12 mouse cellular contexts compared by ENCODE assay signal in genomic region chr5:135353564-135353963, GRCm38 (mm10). TPM values are rescaled to one million over a fixed set of nuclear protein-coding genes. Genes with fewer than 3 reads are reported as not detected.
DNase-seq lines count a peak whose midpoint lies in the region; ATAC-seq and TF ChIP-seq lines count a peak whose summit lies in the region.
"Had no signal": no experiment of that assay in that cellular context is flagged by ENCODE, and none has a peak within 500 bp of the region (broad histone marks: within the 10 kb centered on the region; RNA-seq: fewer than 3 reads in every experiment).

No protein-coding gene starts in this region.

- CTCF ChIA-PET in Patski (lab: Charles Lee): interaction anchor here (1.0 to 1.3 kb wide), 3 partner anchors 7 to 38 kb away, joined by 3 read pairs; no protein-coding TSS in a partner anchor

- no peak overlapping the region for H3K4me3 ChIP-seq in kidney, embryonic 16.5 days (ENCODE audit: low read length)
- H3K4me3 ChIP-seq in E14TG2a.4 (replicated peaks; ENCODE audit: low read length): peak overlapping the region; percentile 72
- H3K4me3 ChIP-seq: embryonic facial prominence, embryonic 15.5 days had no signal

- no peak overlapping the region for H3K9ac ChIP-seq in kidney, embryonic 16.5 days (replicated peaks; ENCODE audit: low read length)
- H3K9ac ChIP-seq: embryonic facial prominence, embryonic 15.5 days had no signal

- POLR2A ChIA-PET in Patski (lab: Charles Lee): no interaction called here

- H3K9me3 ChIP-seq in kidney, embryonic 16.5 days (ENCODE audit: low read length): 0 out of 2 replicates have a peak, but pooled peaks cover 10% of the 10 kb centered on the region
- peaks cover 22% of the 10 kb centered on the region for H3K9me3 ChIP-seq in E14TG2a.4 (ENCODE audit: low read length)
- H3K9me3 ChIP-seq: embryonic facial prominence, embryonic 15.5 days had no signal

- in situ Hi-C loops in Patski (cut with MboI; ENCODE audit: low pct_unique_long_range_greater_than_20kb): no loop called here

- no peak for DNase-seq in kidney, postnatal 10 days
- DNase-seq in Patski (ENCODE audit: low read depth, low spot score): no peak
- DNase-seq in spleen, postnatal 4 days (ENCODE audit: low spot score in 2 of 2): no peak
- DNase-seq in yolk sac, embryonic 10.5 days (ENCODE audit: low spot score): no peak
- DNase-seq: adrenal gland, adult 8-10 months; heart, postnatal 10 days; left cerebral cortex, postnatal 4 days had no signal

- TF ChIP-seq CTCF in E14TG2a.4 (conservative IDR thresholded peaks at IDR 0.05; ENCODE audit: low read length) (peak; percentile 98), Patski (IDR thresholded peaks at IDR 0.05) (peak; percentile 66)

- peak overlapping the region; percentile 22; the same call in 1 of the 2 replicates for H3K4me2 ChIP-seq in kidney, embryonic 16.5 days (replicated peaks; ENCODE audit: low read depth, low read length)
- H3K4me2 ChIP-seq: embryonic facial prominence, embryonic 15.5 days had no signal

- no peaks in the 10 kb centered on the region for H3K36me3 ChIP-seq in kidney, embryonic 16.5 days (ENCODE audit: insufficient read depth, low read length)
- H3K36me3 ChIP-seq in E14TG2a.4 (ENCODE audit: insufficient read depth, low read length): no peaks in the 10 kb centered on the region
- H3K36me3 ChIP-seq: embryonic facial prominence, embryonic 15.5 days had no signal

- no peak overlapping the region for H3K27ac ChIP-seq in kidney, embryonic 16.5 days (ENCODE audit: low read length)
- H3K27ac ChIP-seq: embryonic facial prominence, embryonic 15.5 days had no signal

- no peaks in the 10 kb centered on the region for H3K4me1 ChIP-seq in kidney, embryonic 16.5 days (ENCODE audit: insufficient read depth, low read length)
- H3K4me1 ChIP-seq in E14TG2a.4 (replicated peaks; ENCODE audit: low read depth, low read length): peaks cover 8% of the 10 kb centered on the region
- H3K4me1 ChIP-seq: embryonic facial prominence, embryonic 15.5 days had no signal

- no peak for ATAC-seq in kidney, embryonic 16.5 days (ENCODE audit: low FRiP score, low TSS enrichment)
- ATAC-seq in Patski: no peak
- ATAC-seq in granulocyte monocyte progenitor cell, adult 5-6 weeks (replicated peaks; ENCODE audit: poor library complexity, severe bottlenecking): peak; percentile 61; the same call in 1 of the 2 replicates
- ATAC-seq in megakaryocyte, adult 5-6 weeks (ENCODE audit: poor library complexity, severe bottlenecking): no peak

- 20% methylated on average over 20 of the region's 20 CpGs for WGBS in kidney, embryonic 16.5 days

- peaks cover 9% of the 10 kb centered on the region for H3K27me3 ChIP-seq in kidney, embryonic 16.5 days (ENCODE audit: insufficient read depth, low read length)
- peaks cover 47% of the 10 kb centered on the region for H3K27me3 ChIP-seq in E14TG2a.4 (ENCODE audit: insufficient read depth, low read length)
- peaks cover 39% of the 10 kb centered on the region for H3K27me3 ChIP-seq in Patski

RNA-seq across cellular contexts. Expression of gene Trim50, which starts 0.5 kb away (rescaled TPM):
- polyA plus RNA-seq in kidney, embryonic 16.5 days (2015; fragmentation: Nextera tagmentation; extraction: Ambion mirVana): not detected in 2 replicates
- not detected for polyA plus RNA-seq in Patski (2021)
- not detected in 2 replicates for total RNA-seq in granulocyte monocyte progenitor cell, adult 5-6 weeks (2014; fragmentation: Nextera tagmentation)
- total RNA-seq in granulocyte monocyte progenitor cell, adult 5-6 weeks (2017): not detected in 2 replicates
- total RNA-seq in megakaryocyte, adult 5-6 weeks (2015): not detected in 2 replicates
- not detected in 2 replicates for total RNA-seq in megakaryocyte, adult 5-6 weeks (2017)
- total RNA-seq: adrenal gland, adult 8-10 months; left cerebral cortex, postnatal 4 days had no signal
- polyA plus RNA-seq: embryonic facial prominence, embryonic 15.5 days had no signal

RNA-seq across cellular contexts. Expression of gene Fkbp6, which starts 3.7 kb away (rescaled TPM):
- 0.23 and 0.50 TPM in 2 replicates for polyA plus RNA-seq in kidney, embryonic 16.5 days (2015; fragmentation: Nextera tagmentation; extraction: Ambion mirVana)
- not detected for polyA plus RNA-seq in Patski (2021)
- total RNA-seq in granulocyte monocyte progenitor cell, adult 5-6 weeks (2014; fragmentation: Nextera tagmentation): 0.62 TPM in 1 of 2 replicates, not detected in the other
- 0.34 TPM in 1 of 2 replicates, not detected in the other for total RNA-seq in granulocyte monocyte progenitor cell, adult 5-6 weeks (2017)
- total RNA-seq in megakaryocyte, adult 5-6 weeks (2015): not detected in 2 replicates
- total RNA-seq in megakaryocyte, adult 5-6 weeks (2017): not detected in 2 replicates
- polyA plus RNA-seq: embryonic facial prominence, embryonic 15.5 days had no signal

RNA-seq across cellular contexts. Expression of gene Nsun5, which starts 16.2 kb away (rescaled TPM):
- 40.1 and 40.5 TPM in 2 replicates for polyA plus RNA-seq in kidney, embryonic 16.5 days (2015; fragmentation: Nextera tagmentation; extraction: Ambion mirVana)
- polyA plus RNA-seq in Patski (2021): 28.7 TPM
- total RNA-seq in granulocyte monocyte progenitor cell, adult 5-6 weeks (2014; fragmentation: Nextera tagmentation): 23.9 and 30.8 TPM in 2 replicates
- total RNA-seq in granulocyte monocyte progenitor cell, adult 5-6 weeks (2017): 22.7 and 23.3 TPM in 2 replicates
- 7.0 and 7.4 TPM in 2 replicates for total RNA-seq in megakaryocyte, adult 5-6 weeks (2015)
- 10.2 and 11.9 TPM in 2 replicates for total RNA-seq in megakaryocyte, adult 5-6 weeks (2017)

RNA-seq across cellular contexts. Expression of gene Pom121, which starts 40.8 kb away (rescaled TPM):
- polyA plus RNA-seq in kidney, embryonic 16.5 days (2015; fragmentation: Nextera tagmentation; extraction: Ambion mirVana): 11.4 and 13.6 TPM in 2 replicates
- 33.2 TPM for polyA plus RNA-seq in Patski (2021)
- total RNA-seq in granulocyte monocyte progenitor cell, adult 5-6 weeks (2014; fragmentation: Nextera tagmentation): 56.9 and 69.3 TPM in 2 replicates
- 7.2 and 8.8 TPM in 2 replicates for total RNA-seq in granulocyte monocyte progenitor cell, adult 5-6 weeks (2017)
- 35.4 and 37.3 TPM in 2 replicates for total RNA-seq in megakaryocyte, adult 5-6 weeks (2015)
- total RNA-seq in megakaryocyte, adult 5-6 weeks (2017): 5.2 and 7.4 TPM in 2 replicates
